Mouse (Mus musculus) bone marrow, adult 2 months (tissue): ENCODE measurements at regions not wholly inside any gene's neighbourhood (a gene's known extent, or its start where the extent isn't known, plus 50 kb on each side); places are given as distances from the start of the nearest gene placed in this dataset.
"Not testable (repeated sequence)": the region's sequence is repeated elsewhere in the genome, so short reads cannot be mapped to it uniquely, and the experiment has no call there.

ENCODE experiments used
- H3K27ac ChIP-seq: fragments of 200-500 bp; 2 replicates; pipeline ENCODE4 v1.5.1; 2012; ENCODE audit warnings: low read depth, mild to moderate bottlenecking, control low read depth, inconsistent platforms, low read length; ENCODE audit not compliant: control insufficient read depth, poor library complexity, insufficient read depth
- H3K4me1 ChIP-seq: fragments of 200-500 bp; 2 replicates; pipeline ENCODE4 v1.6.1; 2011; ENCODE audit warnings: low read length; ENCODE audit not compliant: control insufficient read depth, insufficient read depth
- H3K4me3 ChIP-seq: fragments of 200-500 bp; replicated peaks from 2 replicates; pipeline ENCODE3; 2011; ENCODE audit warnings: mild to moderate bottlenecking, low read depth, low read length, control low read depth; ENCODE audit not compliant: control insufficient read depth
- WGBS: fragments of 180-500 bp; shearing (Covaris S2); methylation state at CpG from one replicate; pipeline ENCODE4 v1.1.7; 2018; 5-methylcytosine and 5-hydroxymethylcytosine counted together

DNA sequence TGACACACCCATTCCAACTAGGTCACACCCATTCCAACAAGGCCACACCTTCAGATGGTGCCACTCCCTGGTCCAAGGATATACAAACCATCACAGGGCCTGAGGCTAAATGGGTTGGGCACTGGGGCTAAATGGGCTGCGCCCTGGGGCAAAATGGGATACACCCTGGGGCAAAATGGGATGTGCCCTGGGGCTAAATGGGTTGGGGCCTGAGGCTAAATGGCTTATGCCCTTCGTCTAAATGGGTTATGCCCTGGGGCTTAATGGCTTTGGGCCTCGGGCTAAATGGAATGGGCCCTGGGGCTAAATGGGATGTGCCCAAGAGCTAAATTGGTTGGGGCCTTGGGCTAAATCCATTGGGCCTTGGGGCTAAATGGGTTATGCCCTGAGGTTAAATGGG lies 261.5 kb downstream of the Samd9l start:
- H3K27ac ChIP-seq, H3K4me1 ChIP-seq, H3K4me3 ChIP-seq: not testable (repeated sequence)
- 76% methylated on average over 3 of the region's 3 CpGs for WGBS

DNA sequence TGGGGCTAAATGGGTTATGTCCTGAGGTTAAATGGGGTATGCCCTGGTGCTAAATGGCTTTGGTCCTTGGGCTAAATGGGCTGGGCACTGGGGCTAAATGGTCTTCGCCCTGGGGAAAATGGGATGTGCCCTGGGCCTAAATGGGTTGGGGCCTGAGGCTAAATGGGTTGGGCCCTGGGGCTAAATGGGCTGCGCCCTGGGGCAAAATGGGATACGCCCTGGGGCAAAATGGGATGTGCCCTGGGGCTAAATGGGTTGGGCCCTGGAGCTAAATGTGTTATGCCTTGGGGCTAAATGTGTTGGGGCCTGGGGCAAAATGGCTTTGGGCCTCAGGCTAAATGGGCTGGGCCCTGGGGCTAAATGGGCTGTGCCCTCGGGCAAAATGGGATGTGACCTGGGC lies 265.6 kb downstream of the Samd9l start:
- 79% methylated on average over 4 of the region's 4 CpGs for WGBS
- H3K4me3 ChIP-seq, H3K27ac ChIP-seq, H3K4me1 ChIP-seq: not testable (repeated sequence)

DNA sequence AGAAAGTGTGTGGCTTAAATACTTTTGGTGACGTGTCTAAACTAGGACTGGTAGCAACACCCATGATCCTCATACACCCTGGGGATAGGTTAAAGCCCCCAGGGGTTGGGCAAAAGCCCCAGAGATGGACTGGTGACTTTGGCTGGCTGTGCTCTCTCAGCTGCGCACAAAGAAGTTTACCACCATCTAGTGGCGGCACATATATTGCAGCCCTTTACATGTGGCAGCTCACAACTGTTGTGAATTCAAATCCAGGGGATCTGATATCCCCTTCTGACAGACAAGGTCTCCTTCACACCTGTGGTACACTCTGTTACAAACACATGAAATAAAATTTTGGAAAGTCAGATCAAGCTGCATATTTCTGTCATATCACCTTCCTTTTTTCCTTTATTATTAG lies 283.1 kb downstream of the Samd9l start:
- 15% methylated on average over 2 of the region's 3 CpGs for WGBS
- H3K4me3 ChIP-seq, H3K27ac ChIP-seq, H3K4me1 ChIP-seq: not testable (repeated sequence)
